Mouse (Mus musculus) heart, embryonic 12.5 days (tissue): ENCODE measurements at regions not wholly inside any gene's neighbourhood (a gene's known extent, or its start where the extent isn't known, plus 50 kb on each side); places are given as distances from the start of the nearest gene placed in this dataset.

Experiments
- ATAC-seq: fragments of 200-750 bp; cut with Nextera tagmentation; 2 replicates; pipeline ENCODE4 v1.8.0; 2017; ENCODE audit warnings: moderate TSS enrichment, moderate library complexity; ENCODE audit not compliant: insufficient number of reproducible peaks, low FRiP score
- H3K27ac ChIP-seq: fragments of 300-500 bp; sonication (generic); 2 replicates; pipeline ENCODE4 v1.5.1; 2016; ENCODE audit warnings: mild to moderate bottlenecking, moderate library complexity; ENCODE audit not compliant: poor library complexity, severe bottlenecking
- H3K27me3 ChIP-seq: fragments of 300-500 bp; sonication (generic); replicated peaks from 2 replicates; pipeline ENCODE4 v1.6.1; 2016; ENCODE audit warnings: mild to moderate bottlenecking, moderate library complexity
- H3K36me3 ChIP-seq: fragments of 300-500 bp; sonication (generic); 2 replicates; pipeline ENCODE4 v1.6.1; 2016; ENCODE audit warnings: mild to moderate bottlenecking, moderate library complexity
- H3K4me1 ChIP-seq: fragments of 300-500 bp; sonication (generic); replicated peaks from 2 replicates; pipeline ENCODE4 v1.6.1; 2016; ENCODE audit warnings: mild to moderate bottlenecking
- H3K4me2 ChIP-seq: fragments of 300-500 bp; sonication (generic); 2 replicates; pipeline ENCODE4 v1.6.1; 2016; ENCODE audit warnings: mild to moderate bottlenecking, moderate library complexity
- H3K4me3 ChIP-seq: fragments of 300-500 bp; sonication (generic); 2 replicates; pipeline ENCODE4 v1.5.1; 2016; ENCODE audit warnings: mild to moderate bottlenecking
- H3K9ac ChIP-seq: fragments of 300-500 bp; sonication (generic); 2 replicates; pipeline ENCODE4 v1.6.1; 2016; ENCODE audit warnings: mild to moderate bottlenecking, moderate library complexity
- H3K9me3 ChIP-seq: fragments of 300-500 bp; sonication (generic); replicated peaks from 2 replicates; pipeline ENCODE4 v1.6.1; 2016; ENCODE audit warnings: mild to moderate bottlenecking, moderate library complexity
- WGBS: fragments of 180-500 bp; shearing (Covaris S2); methylation state at CpG from one replicate; pipeline ENCODE4 v1.1.7; 2016; 5-methylcytosine and 5-hydroxymethylcytosine counted together

DNA sequence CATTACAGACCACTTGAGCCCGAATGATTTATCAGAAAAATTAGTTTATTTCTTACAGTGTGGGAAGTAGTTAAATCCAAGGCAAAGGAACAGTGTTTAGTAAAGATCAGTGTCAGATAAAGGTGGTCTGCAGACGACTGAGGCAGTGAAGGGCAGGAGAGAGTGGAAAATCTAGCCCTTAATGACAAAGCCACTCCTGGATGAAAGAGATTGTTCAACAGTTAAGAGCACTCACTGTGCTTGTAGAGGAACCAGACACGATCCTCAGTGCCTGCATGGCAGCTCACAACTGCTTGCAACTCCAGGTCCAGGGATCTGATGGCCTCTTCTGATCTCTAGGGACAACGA is 758.3 kb downstream of the Ryr2 start:
- no peak for ATAC-seq
- Histone ChIP-seq H3K27me3 (no peaks in the 10 kb centered on the region), H3K4me1 (no peaks in the 10 kb centered on the region), H3K9ac (no peak overlapping the region), H3K4me2 (no peak overlapping the region), H3K4me3 (no peak overlapping the region), H3K9me3 (no peaks in the 10 kb centered on the region), H3K36me3 (no peaks in the 10 kb centered on the region), H3K27ac (no peak overlapping the region)
- WGBS = 46% methylated on average over 4 of the region's 4 CpGs

DNA sequence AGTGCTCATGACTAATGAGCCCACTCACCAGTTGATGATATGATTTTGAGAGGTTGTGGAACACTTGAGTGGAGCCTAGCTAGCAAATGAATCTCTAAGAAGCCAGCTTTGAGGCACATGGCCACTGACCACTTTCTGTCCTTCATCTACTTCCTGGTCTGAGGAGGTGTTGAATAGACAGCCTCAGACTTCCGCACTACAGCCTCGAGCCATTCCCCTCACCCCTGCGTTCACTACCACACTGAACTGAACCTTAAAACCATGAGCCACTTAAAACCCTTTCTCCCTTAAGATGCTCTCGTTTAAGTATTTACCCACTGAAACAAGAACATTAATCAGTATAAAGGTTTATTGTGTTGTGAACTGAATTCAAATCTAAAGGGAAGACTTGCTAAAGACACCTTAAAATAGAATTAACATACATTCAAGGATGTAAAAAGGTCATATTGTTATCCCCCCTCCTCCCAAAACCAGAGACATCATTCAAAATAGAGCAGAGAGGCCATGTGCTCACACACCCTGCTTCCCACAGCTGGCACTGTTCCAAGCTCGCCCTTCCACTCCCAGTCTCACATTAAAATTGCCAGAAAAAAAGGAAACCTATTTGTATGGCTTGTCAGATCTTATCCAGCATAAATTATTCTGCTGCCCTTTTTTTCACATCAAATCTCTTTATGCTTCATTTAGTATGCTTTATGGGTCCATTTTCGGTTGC is 758.8 kb downstream of the Ryr2 start:
- WGBS = 65% methylated on average over 6 of the region's 6 CpGs
- Histone ChIP-seq H3K27me3 (no peaks in the 10 kb centered on the region), H3K9ac (no peak overlapping the region), H3K4me2 (no peak overlapping the region), H3K4me3 (no peak overlapping the region), H3K27ac (no peak overlapping the region), H3K9me3 (no peaks in the 10 kb centered on the region), H3K4me1 (no peaks in the 10 kb centered on the region), H3K36me3 (no peaks in the 10 kb centered on the region)
- ATAC-seq = no peak

DNA sequence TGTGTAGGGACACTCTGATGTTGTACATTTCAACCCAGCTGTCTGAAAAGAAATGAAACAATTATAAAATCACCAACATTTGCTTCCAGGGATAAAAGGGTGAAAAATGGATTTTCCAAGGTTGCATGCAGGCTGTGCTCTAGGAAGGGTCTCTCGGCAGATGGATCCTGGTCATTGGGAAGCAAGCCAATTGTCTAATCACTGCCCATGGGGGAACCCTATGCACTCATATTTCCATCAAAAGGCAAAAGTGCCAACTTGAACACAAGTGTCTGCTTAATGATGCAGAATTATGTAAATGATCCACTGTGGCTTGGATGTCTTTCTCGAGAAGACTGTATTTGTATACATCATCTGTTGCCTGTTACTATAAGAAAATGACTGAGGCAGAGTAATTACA is 762.2 kb downstream of the Ryr2 start:
- no peak overlapping the region for H3K4me3 ChIP-seq
- no peak overlapping the region for H3K9ac ChIP-seq
- H3K9me3 ChIP-seq = no peaks in the 10 kb centered on the region
- H3K27me3 ChIP-seq = no peaks in the 10 kb centered on the region
- H3K36me3 ChIP-seq = no peaks in the 10 kb centered on the region
- H3K4me2 ChIP-seq = no peak overlapping the region
- no peaks in the 10 kb centered on the region for H3K4me1 ChIP-seq
- ATAC-seq = no peak
- 80% methylated on average over 2 of the region's 2 CpGs for WGBS
- H3K27ac ChIP-seq = no peak overlapping the region

DNA sequence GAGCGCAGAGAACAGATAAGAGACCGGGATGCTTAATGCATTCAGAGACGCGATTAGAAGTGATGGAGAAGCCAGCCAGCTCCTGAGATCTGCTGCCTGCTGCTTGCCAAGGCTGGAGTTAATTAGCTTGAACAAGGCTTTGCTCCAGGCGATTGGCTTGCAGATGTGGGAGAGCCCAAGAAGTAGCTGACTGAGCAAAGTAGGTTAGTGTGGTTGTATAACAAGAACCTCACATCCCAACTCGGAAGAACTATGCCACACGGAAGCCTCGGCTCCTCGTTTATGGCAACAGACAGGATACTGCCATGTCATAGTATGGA is 768.5 kb downstream of the Ryr2 start:
- no peaks in the 10 kb centered on the region for H3K4me1 ChIP-seq
- H3K36me3 ChIP-seq = no peaks in the 10 kb centered on the region
- no peak overlapping the region for H3K4me3 ChIP-seq
- no peak overlapping the region for H3K27ac ChIP-seq
- no peak overlapping the region for H3K4me2 ChIP-seq
- H3K9ac ChIP-seq = no peak overlapping the region
- 58% methylated on average over 9 of the region's 9 CpGs for WGBS
- ATAC-seq = no peak
- H3K9me3 ChIP-seq = no peaks in the 10 kb centered on the region
- no peaks in the 10 kb centered on the region for H3K27me3 ChIP-seq

DNA sequence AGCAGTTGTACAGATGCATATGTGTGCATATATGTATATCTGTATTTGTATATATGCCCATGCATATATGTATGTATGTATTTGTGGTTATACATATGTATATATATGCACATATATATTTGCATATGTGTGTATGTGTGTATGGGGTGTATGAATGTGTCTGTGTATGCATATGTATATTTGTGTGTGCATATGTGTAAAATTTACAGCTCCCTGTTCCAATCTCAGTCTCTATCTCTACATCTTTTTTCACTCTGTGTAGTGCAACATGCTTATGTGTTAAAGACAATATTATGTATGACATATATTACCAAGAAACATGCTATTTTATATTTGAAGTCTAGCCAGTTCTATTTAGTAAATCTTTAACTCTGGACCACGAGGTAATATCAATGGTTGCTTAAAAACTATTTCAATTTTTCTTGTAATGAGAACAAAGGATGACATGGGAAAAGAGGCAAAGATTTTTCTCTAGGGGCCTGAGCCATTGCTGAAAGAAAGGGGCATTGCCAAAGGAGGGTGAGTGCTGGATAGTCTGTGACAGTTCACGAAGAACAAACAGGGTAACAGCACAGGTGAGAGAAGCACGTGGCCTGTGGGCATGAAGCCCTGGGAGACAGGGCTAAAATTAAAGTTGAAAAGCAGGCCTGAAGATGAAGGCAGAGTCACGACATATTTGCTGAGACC is 769.0 kb downstream of the Ryr2 start:
- H3K4me1 ChIP-seq = no peaks in the 10 kb centered on the region
- no peak overlapping the region for H3K9ac ChIP-seq
- H3K36me3 ChIP-seq = no peaks in the 10 kb centered on the region
- H3K27me3 ChIP-seq = no peaks in the 10 kb centered on the region
- H3K27ac ChIP-seq = no peak overlapping the region
- H3K4me3 ChIP-seq = no peak overlapping the region
- H3K4me2 ChIP-seq = no peak overlapping the region
- no peaks in the 10 kb centered on the region for H3K9me3 ChIP-seq
- ATAC-seq = no peak
- 43% methylated on average over 4 of the region's 4 CpGs for WGBS

DNA sequence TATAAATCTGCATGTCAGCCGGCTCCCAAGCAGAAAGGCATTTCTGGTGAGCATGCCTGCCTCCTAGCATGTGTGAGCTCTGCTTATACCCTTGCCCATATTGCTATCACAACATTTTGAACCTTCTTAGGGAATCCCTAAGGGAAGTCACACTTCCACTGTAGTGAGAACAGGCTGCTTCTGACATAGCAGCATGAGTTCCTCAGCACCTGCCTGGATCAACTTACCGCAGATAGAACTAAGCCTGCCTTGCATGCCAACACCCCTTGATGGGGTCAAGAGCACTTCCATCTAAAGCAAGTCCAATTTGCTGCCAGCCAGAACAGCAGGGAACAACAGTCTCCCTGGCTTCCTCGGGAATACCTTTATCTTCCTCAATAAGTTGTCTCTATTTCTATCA is 769.8 kb downstream of the Ryr2 start:
- no peak overlapping the region for H3K4me3 ChIP-seq
- no peaks in the 10 kb centered on the region for H3K9me3 ChIP-seq
- H3K27ac ChIP-seq = no peak overlapping the region
- H3K27me3 ChIP-seq = no peaks in the 10 kb centered on the region
- no peak overlapping the region for H3K4me2 ChIP-seq
- no peak for ATAC-seq
- no peaks in the 10 kb centered on the region for H3K36me3 ChIP-seq
- 46% methylated on average over 3 of the region's 3 CpGs for WGBS
- no peak overlapping the region for H3K9ac ChIP-seq
- H3K4me1 ChIP-seq = no peaks in the 10 kb centered on the region

DNA sequence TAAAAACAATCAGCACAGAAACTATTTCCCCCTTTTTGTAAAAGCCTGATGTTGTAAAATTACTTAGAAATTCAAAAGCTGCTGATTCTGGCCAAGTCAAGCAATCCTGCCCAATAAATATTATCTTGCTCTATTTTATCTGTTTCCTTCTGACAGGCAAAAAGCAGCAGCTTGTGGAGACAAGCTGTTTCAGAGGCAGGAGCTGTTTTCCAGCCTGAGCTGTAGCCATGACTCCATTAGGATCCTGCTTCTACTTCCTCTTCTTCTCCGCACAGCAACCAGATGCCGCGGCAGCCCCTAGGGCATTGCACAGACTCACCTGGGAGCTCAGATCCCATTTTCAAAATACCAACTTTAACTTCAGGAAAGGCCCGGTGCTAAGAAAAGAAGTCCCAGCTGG is 774.8 kb downstream of the Ryr2 start:
- ATAC-seq = no peak
- H3K4me3 ChIP-seq = no peak overlapping the region
- no peaks in the 10 kb centered on the region for H3K27me3 ChIP-seq
- no peak overlapping the region for H3K27ac ChIP-seq
- H3K36me3 ChIP-seq = no peaks in the 10 kb centered on the region
- H3K9me3 ChIP-seq = no peaks in the 10 kb centered on the region
- H3K4me1 ChIP-seq = no peaks in the 10 kb centered on the region
- WGBS = 71% methylated on average over 4 of the region's 4 CpGs
- H3K9ac ChIP-seq = no peak overlapping the region
- no peak overlapping the region for H3K4me2 ChIP-seq

DNA sequence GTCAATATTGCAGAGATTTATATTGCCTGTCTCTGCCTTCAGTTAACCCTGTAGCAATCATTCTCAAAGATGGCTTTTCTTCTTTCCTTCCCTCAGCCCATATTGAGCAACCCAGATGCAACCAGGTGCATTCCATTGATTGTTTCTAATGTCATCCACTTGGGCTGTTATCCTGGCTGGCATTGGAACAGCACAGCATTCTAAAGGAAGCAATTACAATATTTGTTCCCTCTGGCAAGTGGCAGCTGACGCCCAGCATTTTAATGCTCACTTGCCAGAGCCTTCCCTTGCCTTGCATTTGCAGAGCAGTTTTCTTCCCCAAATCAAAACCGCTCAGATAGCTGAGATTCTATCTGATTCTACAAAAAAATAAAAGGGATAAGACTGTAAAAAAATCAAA is 798.0 kb downstream of the Ryr2 start:
- Histone ChIP-seq H3K27me3 (no peaks in the 10 kb centered on the region), H3K4me1 (no peaks in the 10 kb centered on the region), H3K27ac (no peak overlapping the region), H3K4me2 (no peak overlapping the region), H3K36me3 (no peaks in the 10 kb centered on the region), H3K4me3 (no peak overlapping the region), H3K9me3 (peaks cover 14% of the 10 kb centered on the region; the same call in 1 of the 2 replicates), H3K9ac (no peak overlapping the region)
- WGBS = 83% methylated on average over 2 of the region's 2 CpGs
- no peak for ATAC-seq

DNA sequence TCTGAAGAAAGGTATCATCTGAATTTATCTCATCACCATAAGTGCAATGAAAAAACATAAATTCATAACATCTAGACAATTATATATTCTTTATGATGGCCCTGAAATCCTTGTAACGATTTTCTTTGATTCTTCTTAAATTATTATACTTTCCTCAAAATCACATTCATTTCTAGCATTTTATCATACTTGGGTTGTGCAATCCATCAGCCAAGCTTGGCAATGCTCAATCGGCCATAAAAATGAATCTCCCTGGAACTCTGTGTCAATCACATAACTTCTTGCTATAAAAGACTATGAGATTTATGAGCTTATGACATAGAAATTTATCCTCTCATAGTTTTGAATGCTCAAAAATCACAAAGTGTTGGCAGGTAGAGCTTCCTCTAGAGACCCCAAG is 811.3 kb downstream of the Ryr2 start:
- H3K9me3 ChIP-seq = no peaks in the 10 kb centered on the region
- WGBS = 83% methylated on average over 2 of the region's 2 CpGs
- ATAC-seq = no peak
- H3K4me2 ChIP-seq = no peak overlapping the region
- H3K27ac ChIP-seq = no peak overlapping the region
- H3K9ac ChIP-seq = no peak overlapping the region
- H3K27me3 ChIP-seq = no peaks in the 10 kb centered on the region
- H3K4me3 ChIP-seq = no peak overlapping the region
- no peaks in the 10 kb centered on the region; the same call in 1 of the 2 replicates for H3K4me1 ChIP-seq
- H3K36me3 ChIP-seq = no peaks in the 10 kb centered on the region

DNA sequence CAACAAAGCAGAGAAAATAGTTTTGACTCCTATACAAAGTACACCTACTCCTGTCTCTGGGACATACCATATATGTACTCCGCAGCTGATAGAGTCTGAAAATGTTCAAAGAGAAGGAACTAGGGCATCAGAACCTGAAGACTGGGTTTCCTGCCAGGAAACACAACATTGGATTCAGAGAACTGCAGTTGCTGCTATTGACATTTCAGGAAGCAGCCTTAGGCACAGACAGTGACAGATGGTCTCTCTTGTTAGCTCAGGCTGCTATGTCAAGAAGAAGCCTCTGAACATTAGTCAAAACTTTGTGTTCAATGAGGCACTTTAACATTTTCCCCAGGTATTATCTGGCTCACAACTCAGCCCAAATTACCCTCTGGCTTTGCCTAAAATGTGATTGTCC is 812.1 kb downstream of the Ryr2 start:
- 71% methylated on average over 1 of the region's 1 CpGs for WGBS
- Histone ChIP-seq H3K9ac (no peak overlapping the region), H3K9me3 (no peaks in the 10 kb centered on the region), H3K4me2 (no peak overlapping the region), H3K27me3 (no peaks in the 10 kb centered on the region), H3K4me3 (no peak overlapping the region), H3K4me1 (no peaks in the 10 kb centered on the region; the same call in 1 of the 2 replicates), H3K27ac (no peak overlapping the region), H3K36me3 (no peaks in the 10 kb centered on the region)
- ATAC-seq = no peak

DNA sequence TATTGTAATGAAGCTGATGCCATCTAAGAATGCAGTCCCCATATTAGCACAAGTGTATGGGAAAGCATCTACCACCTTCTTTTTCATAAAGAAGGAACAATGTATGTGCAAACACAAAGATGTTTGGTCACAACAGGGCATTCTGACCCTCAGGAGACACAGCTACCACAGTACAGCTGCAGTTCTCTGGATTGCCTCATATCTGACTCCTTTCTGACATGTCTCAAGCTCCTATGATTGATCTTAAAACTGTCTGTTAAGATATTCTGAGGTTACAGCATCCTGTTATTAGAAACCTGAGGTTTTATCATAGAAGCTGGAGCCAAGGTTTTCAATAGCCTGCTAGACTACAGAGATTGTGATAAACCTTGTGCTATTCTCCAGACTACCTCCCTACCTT is 813.0 kb downstream of the Ryr2 start:
- no peaks in the 10 kb centered on the region for H3K9me3 ChIP-seq
- H3K4me2 ChIP-seq = no peak overlapping the region
- H3K4me3 ChIP-seq = no peak overlapping the region
- no peak overlapping the region for H3K9ac ChIP-seq
- H3K36me3 ChIP-seq = no peaks in the 10 kb centered on the region
- no peak for ATAC-seq
- H3K27ac ChIP-seq = no peak overlapping the region
- H3K4me1 ChIP-seq = no peaks in the 10 kb centered on the region; the same call in 1 of the 2 replicates
- H3K27me3 ChIP-seq = no peaks in the 10 kb centered on the region

DNA sequence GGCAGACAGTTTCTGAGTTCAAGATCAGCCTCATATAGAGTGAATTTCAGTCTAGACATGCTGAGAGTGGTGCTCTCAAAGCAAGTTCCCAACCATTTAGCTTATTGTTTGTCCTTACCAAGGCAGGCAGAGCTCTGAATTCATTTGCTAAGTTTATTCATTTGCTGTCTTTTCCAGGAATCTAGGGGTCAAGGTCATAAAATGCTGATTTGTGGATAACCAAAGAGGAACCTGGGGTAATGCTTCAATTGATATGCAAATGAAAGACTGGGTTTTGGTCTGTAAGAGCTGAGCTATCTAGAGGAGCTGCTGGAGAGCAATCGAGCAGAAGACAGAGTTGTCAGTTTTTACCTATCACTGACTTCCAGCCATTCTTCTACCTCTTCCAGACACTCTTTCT is 832.8 kb downstream of the Ryr2 start:
- no peaks in the 10 kb centered on the region for H3K36me3 ChIP-seq
- H3K27ac ChIP-seq = no peak overlapping the region
- H3K4me1 ChIP-seq = no peaks in the 10 kb centered on the region
- no peaks in the 10 kb centered on the region for H3K9me3 ChIP-seq
- 44% methylated on average over 1 of the region's 1 CpGs for WGBS
- ATAC-seq = no peak
- no peaks in the 10 kb centered on the region for H3K27me3 ChIP-seq
- H3K4me3 ChIP-seq = no peak overlapping the region
- no peak overlapping the region for H3K9ac ChIP-seq
- no peak overlapping the region for H3K4me2 ChIP-seq
